Mouse (Mus musculus) MEL (cell line): Measurements from ENCODE around the gene Tapt1.

Source experiments
- CHD1 ChIP-seq: IDR thresholded peaks from 2 replicates; pipeline ENCODE4 v1.6.1; 2012; ENCODE audit warnings: low read depth, mild to moderate bottlenecking, inconsistent platforms, low read length, improper control_type of control experiment
- CTCF ChIP-seq, 3 experiments: IDR thresholded peaks in 2 of 3; conservative IDR thresholded peaks in 1 of 3; 2 replicates each; pipeline ENCODE4 v1.5.1; 2011 to 2012; ENCODE audit warnings: low read length in 3 of 3, low read depth in 2 of 3, mild to moderate bottlenecking in 2 of 3, improper control_type of control experiment in 1 of 3, inconsistent platforms in 1 of 3, mixed read lengths in 1 of 3, moderate library complexity in 1 of 3; ENCODE audit not compliant: control insufficient read depth in 1 of 3, insufficient read depth in 1 of 3, poor library complexity in 1 of 3, severe bottlenecking in 1 of 3
- E2F4 ChIP-seq: IDR thresholded peaks from 2 replicates; pipeline ENCODE4 v1.6.1; 2011; ENCODE audit warnings: low read depth, low read length, improper control_type of control experiment, borderline replicate concordance
- GATA1 ChIP-seq: IDR thresholded peaks from 2 replicates; pipeline ENCODE4 v1.6.1; 2011; ENCODE audit warnings: low read depth, low read length, improper control_type of control experiment
- HCFC1 ChIP-seq: IDR thresholded peaks from 2 replicates; pipeline ENCODE4 v1.6.1; 2012; ENCODE audit warnings: low read depth, mild to moderate bottlenecking, inconsistent platforms, low read length, improper control_type of control experiment, moderate library complexity
- JUND ChIP-seq: IDR thresholded peaks from 2 replicates; pipeline ENCODE4 v1.6.1; 2011; ENCODE audit warnings: low read depth, mild to moderate bottlenecking, improper control_type of control experiment, low read length
- MAFK ChIP-seq: IDR thresholded peaks from 2 replicates; pipeline ENCODE4 v1.6.1; 2011; ENCODE audit warnings: low read depth, mild to moderate bottlenecking, low read length, improper control_type of control experiment, borderline replicate concordance
- MAX ChIP-seq: IDR thresholded peaks from 2 replicates; pipeline ENCODE4 v1.6.1; 2011; ENCODE audit warnings: low read length, improper control_type of control experiment
- POLR2A ChIP-seq, 2 experiments: IDR thresholded peaks; 2 replicates each; pipeline ENCODE4 v1.6.1; 2011 to 2012; ENCODE audit warnings: low read length in 2 of 2, mild to moderate bottlenecking in 2 of 2, control low read depth in 1 of 2, improper control_type of control experiment in 1 of 2, low read depth in 1 of 2, moderate library complexity in 1 of 2; ENCODE audit not compliant: control insufficient read depth in 1 of 2, insufficient read depth in 1 of 2, poor library complexity in 1 of 2
- POLR2AphosphoS5 ChIP-seq: IDR thresholded peaks from 2 replicates; pipeline ENCODE4 v1.6.1; 2012; ENCODE audit warnings: low read depth, borderline replicate concordance, mild to moderate bottlenecking, inconsistent platforms, low read length, moderate library complexity, mixed read lengths
- RAD21 ChIP-seq: IDR thresholded peaks from 2 replicates; pipeline ENCODE4 v1.6.1; 2011; ENCODE audit warnings: mild to moderate bottlenecking, low read depth, low read length, improper control_type of control experiment
- TCF12 ChIP-seq: IDR thresholded peaks from 2 replicates; pipeline ENCODE4 v1.6.1; 2014; ENCODE audit warnings: low read depth, mild to moderate bottlenecking, inconsistent platforms, low read length, improper control_type of control experiment, moderate library complexity
- ZC3H11A ChIP-seq: IDR thresholded peaks from 2 replicates; pipeline ENCODE4 v1.6.1; 2012; ENCODE audit warnings: low read depth, mild to moderate bottlenecking, inconsistent platforms, low read length, improper control_type of control experiment
- ZNF384 ChIP-seq: IDR thresholded peaks from 2 replicates; pipeline ENCODE4 v1.6.1; 2012; ENCODE audit warnings: low read depth, mild to moderate bottlenecking, inconsistent platforms, low read length, improper control_type of control experiment

DNA sequence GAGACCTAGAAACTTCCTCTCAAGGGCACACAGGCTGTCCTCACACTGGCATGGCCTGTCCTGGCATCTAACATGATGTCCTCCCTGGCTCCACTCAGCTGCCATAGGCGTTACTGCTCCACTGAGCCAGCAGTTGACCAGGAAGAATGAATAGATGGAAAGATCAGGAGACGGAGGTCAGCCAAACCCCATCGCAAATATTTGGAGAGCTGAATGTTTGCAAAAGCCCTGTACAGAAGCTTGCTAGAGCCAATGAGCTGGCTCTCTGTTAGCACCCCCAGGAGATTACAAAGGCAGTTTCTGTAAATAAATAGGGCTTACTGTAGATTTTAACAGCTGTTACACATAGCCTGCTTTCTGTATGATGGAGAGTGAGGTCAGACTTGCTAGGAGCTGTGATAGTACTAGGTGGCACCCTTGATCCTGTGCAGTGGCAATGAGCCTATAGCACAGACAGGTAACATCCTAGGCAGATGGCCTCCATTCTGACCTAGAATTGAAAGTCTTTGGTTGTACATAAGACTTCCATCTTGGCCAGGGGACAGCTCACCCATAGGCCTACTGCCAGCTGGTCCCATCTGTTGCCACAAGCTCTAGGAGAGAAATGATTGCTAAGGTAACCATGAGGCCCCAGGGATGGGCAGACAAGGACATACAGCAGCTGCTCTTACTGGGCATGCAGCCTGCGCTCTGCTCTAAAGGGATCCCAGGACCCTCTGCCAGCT lies 74.9 kb downstream of the Tapt1 start:
- no peak for TF ChIP-seq TCF12
- no peak for TF ChIP-seq ZNF384
- no peak for TF ChIP-seq E2F4
- no peak for TF ChIP-seq ZC3H11A
- no peak for TF ChIP-seq MAFK
- TF ChIP-seq POLR2AphosphoS5, result no peak
- TF ChIP-seq GATA1, result no peak
- TF ChIP-seq HCFC1, result no peak
- TF ChIP-seq POLR2A (IDR thresholded peaks at IDR 0.05; ENCODE audit: control insufficient read depth in 1 of 2, insufficient read depth in 1 of 2, low read depth in 1 of 2, low read length in 2 of 2, poor library complexity in 1 of 2), result no peak
- TF ChIP-seq RAD21, result no peak
- TF ChIP-seq MAX, result no peak
- TF ChIP-seq JUND, result no peak
- TF ChIP-seq CTCF (IDR thresholded peaks at IDR 0.05 in 2 of 3, conservative IDR thresholded peaks at IDR 0.05 in 1 of 3; ENCODE audit: control insufficient read depth in 1 of 3, insufficient read depth in 1 of 3, low read depth in 2 of 3, low read length in 3 of 3, poor library complexity in 1 of 3, severe bottlenecking in 1 of 3), result no peak
- TF ChIP-seq CHD1, result no peak
